Mouse (Mus musculus): Measurements from ENCODE around the gene Micall1.

Gene Micall1

GRCm38 (mm10) chr15:79108421-79109320 lies at the start of gene Micall1:
TSS of gene Micall1 (plus strand) at chr15:79108898.
- DNase-seq, result peak; percentile 85

DNA sequence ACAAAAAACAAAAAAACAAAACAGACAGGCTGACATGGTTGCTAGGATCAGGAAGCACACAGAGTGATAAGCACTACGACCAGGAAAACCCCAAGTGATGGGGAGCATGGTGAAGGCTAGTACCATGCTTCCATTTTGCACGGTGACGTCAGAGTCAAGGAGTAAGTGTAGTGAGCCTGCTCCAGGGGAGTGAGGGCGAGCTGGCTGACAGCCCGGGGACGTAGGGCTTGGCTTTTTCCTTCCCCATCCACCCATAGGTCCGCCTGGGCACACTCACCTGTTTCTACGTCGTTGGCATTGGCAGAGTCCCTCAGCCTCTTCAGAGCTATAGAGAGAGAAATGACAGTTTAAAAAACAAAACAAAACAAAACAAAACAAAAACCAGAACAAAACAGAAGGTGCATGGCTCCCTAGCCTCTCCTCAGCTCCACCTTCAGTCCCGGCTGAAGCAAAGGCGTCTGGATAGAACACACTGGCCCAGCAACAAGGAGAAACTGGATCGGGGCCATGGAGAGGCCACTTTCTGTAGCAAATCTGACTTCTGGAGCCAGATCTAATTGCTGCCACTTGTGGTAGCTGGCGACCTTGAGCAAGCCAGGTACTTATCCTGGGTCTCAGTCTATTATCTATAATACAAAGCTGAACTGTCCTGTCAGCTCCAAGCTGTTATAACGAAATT lies 47.7 kb upstream of the Micall1 start:
- peak; percentile 32 for DNase-seq

GRCm38 (mm10) chr15:79062376-79063159 lies 46.1 kb upstream of the Micall1 start, which contains the start of gene Ankrd54:
TSS of gene Ankrd54 (minus strand) at chr15:79062893.
- peak; percentile 96 for DNase-seq

- DNase-seq, result no peak
These were observed 45.4 kb upstream of the Micall1 start for GRCm38 (mm10) chr15:79063160-79063740.

DNA sequence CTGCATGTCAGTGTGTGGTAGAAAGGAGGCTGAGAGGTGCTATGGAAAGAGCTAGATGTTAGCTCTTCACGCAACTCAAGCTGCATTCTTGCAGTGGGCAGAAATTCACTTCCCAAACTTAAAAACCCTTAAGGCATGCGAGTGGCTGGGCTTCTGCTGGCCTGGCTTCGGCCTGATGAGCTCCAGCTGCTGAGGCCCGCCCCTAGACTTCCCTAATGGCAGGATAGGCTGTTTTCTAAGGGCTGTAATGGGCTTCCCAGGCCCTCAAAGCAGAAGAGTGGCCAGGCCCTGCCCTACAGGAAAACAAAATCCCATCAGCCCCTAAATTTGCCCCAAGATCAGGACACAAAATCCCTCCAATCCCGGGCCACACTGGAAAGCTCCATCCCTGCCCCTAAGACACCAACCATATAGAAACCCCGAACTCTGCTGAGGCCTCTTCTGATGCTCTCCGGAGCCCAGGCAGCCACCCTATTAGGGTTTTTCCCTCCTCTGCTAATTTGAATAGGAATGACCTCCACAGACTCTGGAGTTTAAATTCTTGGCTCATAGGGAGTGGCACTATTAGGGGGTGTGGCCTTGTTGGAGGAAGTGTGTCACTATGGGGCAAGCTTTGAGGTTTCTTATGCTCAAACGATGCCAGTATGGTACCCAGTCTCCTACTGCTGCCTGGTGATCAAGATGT lies 43.5 kb upstream of the Micall1 start:
- DNase-seq, result no peak

GRCm38 (mm10) chr15:79066276-79066675 lies 42.4 kb upstream of the Micall1 start:
- peak; percentile 29 for DNase-seq

DNA sequence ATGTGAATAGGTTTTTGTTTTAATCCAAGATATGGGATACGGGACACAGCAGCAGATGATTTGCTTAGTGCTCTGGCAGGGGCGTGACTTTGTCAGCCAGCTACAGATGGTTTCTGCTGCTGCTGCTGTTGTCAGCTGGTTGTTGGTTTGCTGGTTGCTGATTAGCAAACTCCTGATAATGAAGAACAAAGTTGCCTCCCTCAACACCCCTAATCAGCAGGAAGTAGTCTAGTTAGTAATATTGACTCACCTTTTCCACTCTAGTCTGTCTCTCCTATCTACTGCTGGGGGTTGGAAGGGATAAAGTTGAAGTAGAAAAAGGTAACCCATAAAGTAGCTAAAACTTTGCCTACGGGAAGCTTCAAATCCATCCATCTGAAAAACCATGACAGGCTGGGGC lies 41.1 kb upstream of the Micall1 start:
- no peak for DNase-seq

DNA sequence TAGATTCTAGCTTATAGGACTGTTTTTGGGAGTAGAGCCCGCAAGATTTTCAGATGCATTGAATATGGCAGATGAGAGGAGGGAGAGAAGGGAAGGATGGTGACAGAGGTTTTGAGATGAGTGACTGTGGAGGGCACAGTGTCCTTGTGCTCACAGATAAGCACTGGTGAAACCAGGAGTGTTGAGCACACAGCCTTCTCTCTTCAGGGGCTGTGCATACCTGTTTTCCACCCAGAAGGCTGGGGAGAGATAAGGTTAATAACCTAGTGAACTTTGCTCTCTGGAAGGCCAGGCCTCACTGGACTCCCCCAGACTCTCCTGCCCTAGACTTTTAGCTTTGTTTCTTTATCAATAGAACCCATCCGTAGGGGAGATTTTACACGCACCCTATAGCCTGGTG lies 40.3 kb upstream of the Micall1 start:
- DNase-seq, result no peak

DNA sequence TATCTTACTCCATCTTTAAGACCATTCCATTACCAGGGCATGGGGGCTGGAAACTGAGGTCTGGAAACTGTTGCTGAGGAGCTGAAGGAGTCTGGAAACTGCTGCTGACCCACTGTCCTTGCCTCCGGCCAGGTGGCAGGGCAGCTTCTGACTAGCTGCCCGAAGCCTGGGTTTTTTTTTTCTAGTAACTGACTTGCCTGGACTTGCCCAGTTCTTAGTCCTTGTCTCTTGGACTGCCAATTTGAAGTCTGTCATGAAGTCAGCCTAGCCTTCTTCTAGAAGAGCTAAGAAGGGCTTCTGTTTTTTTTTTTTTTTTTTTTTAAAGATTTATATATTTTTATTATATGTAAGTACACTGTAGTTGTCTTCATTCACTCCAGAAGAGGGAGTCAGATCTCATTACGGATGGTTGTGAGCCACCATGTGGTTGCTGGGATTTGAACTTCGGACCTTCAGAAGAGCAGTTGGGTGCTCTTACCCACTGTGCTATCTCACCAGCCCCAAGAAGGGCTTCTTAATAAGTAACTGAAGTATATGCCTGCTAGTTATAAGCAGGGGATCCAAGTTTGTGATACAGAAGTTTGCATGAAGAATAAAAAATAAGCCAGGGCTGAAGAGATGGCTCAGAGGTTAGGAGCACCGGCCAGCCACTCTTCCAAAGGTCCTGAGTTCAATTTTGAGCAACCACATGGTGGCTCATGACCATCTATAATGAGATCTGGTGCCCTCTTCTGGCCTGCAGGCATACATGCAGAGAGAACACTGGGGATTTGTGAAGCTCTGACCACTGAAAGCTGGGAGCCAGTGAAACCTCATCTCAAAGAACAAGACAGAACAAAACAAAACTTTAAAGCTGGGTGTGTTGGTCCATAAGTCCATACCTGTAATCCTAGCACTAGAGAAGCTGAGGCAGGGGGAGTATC lies 37.3 kb upstream of the Micall1 start:
- DNase-seq, result peak; percentile 51

DNA sequence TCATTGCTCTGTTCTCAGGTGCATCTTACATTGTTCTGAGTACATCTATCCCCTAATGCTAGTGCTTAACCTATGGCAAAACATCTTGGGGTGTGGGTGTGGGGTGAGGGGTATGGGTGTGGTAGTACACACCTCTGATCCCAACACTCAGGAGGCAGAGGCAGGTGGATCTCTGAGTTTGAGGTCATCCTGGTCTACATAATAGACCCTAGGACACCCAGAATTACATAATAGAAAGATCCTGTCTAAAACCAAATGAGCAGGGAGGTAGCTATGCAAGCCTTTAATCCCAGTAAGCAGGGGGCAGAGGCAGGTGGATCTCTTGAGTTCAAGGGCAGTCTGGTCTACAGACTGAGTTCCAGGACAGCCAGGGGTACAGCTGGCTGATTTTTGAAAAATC lies 34.9 kb upstream of the Micall1 start:
- DNase-seq, result no peak

- DNase-seq, result no peak
These were observed 34.3 kb upstream of the Micall1 start for GRCm38 (mm10) chr15:79074446-79074845.

- DNase-seq, result peak; percentile 88
These were observed 33.7 kb upstream of the Micall1 start, which contains the start of gene Eif3l for GRCm38 (mm10) chr15:79074913-79075532. TSS of gene Eif3l (plus strand) at chr15:79075179.

GRCm38 (mm10) chr15:79075658-79076365 lies 32.9 kb upstream of the Micall1 start:
- DNase-seq, result no peak

DNA sequence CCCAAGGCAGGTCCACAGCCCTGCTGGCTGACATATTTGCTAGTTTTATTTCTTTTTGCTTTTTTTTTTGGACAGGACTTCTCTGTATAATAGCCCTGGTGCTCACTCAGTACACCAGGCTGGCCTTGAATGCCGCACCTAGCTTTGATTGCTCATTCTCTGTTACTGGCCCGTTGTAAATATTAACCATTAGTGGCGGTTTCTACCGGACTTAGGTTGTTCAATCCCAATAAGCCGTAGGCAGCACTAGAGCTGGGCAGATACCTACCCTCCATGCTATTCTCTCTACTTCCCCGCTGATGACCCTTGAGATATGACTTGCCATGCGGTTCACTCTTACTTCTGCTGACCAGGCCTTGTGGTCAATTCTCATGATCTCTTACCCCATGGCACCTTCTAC lies 29.1 kb upstream of the Micall1 start:
- DNase-seq, result no peak

DNA sequence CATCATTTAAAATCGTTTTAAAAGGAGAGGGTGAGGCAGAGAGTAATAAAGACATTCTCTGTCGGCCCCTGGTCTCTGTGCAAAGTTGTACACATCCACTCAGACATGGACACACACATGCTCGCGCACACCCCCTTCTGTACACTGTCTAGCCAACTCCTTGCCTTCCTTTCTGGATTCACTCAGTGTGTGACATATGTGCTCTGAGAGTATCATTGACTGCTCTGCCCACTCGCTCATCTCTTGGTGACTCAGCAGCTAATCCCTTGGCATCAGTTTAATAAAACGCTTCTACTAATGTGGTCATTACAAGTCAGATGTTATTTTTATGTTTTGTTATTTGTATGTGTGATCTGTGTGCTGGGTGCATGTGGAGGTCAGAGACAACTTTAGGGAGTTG lies 16.4 kb upstream of the Micall1 start:
- DNase-seq, result no peak

GRCm38 (mm10) chr15:79093083-79093839 lies 15.4 kb upstream of the Micall1 start:
- DNase-seq, result peak; percentile 47

- DNase-seq, result no peak
These were observed 13.2 kb upstream of the Micall1 start for GRCm38 (mm10) chr15:79095483-79095882.

DNA sequence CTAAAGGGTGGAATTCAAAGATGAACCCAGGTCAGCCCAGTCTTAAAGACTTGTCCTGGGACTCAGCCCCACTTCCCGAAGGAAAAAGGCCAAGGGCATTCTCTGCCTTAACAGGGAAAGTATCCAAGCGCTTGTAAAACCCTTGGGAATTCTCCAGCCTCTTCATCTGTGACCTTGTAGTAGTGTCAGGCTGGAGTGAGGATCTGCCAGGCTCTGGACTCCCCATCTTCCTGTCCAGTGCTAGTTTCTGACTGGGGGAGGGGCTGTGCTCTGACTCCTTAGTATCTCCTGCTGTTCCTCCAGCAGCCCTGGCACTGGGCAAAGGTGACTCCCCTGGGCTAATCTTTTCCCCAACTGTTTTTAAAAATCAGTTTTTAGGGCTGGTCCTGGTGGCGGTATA lies 12.1 kb upstream of the Micall1 start:
- peak; percentile 48 for DNase-seq

- DNase-seq, result no peak
These were observed 11.6 kb upstream of the Micall1 start for GRCm38 (mm10) chr15:79097135-79097534.

All from kidney, adult 18-20 months (tissue).